Mouse (Mus musculus) liver, postnatal 0 days (tissue): ENCODE measurements around the gene Rps6ka5.

Source experiments
- CTCF ChIP-seq: sonication (generic); IDR thresholded peaks from 2 replicates; pipeline ENCODE4 v1.5.1; 2016; ENCODE audit warnings: antibody characterized with exemption, low read depth
- EP300 ChIP-seq: IDR thresholded peaks from 2 replicates; pipeline ENCODE4 v1.6.1; 2016; ENCODE audit warnings: antibody characterized with exemption, low read depth, mild to moderate bottlenecking

GRCm38 (mm10) chr12:100586601-100587000, 140.2 kb downstream of the Rps6ka5 start:
- TF ChIP-seq CTCF (no peak), EP300 (no peak)
